Mouse (Mus musculus) myocyte (in vitro differentiated cells): ENCODE measurements around the gene Bicd2.

Source experiments
- MAX ChIP-seq: IDR thresholded peaks from one replicate; pipeline ENCODE4 v1.6.1; 2011; ENCODE audit warnings: low read depth, mild to moderate bottlenecking, control low read depth
- MYOD1 ChIP-seq, 3 experiments: IDR thresholded peaks; one replicate each; pipeline ENCODE4 v1.6.1; 2011; ENCODE audit warnings: control low read depth in 2 of 3, low read depth in 2 of 3, mild to moderate bottlenecking in 2 of 3, moderate library complexity in 1 of 3; ENCODE audit not compliant: insufficient read length in 2 of 3, control insufficient read depth in 1 of 3
- POLR2A ChIP-seq: IDR thresholded peaks from one replicate; pipeline ENCODE4 v1.6.1; 2011; ENCODE audit warnings: low read depth, mild to moderate bottlenecking, control low read depth, moderate library complexity; ENCODE audit not compliant: insufficient read length
- POLR2AphosphoS2 ChIP-seq: IDR thresholded peaks from one replicate; pipeline ENCODE4 v1.6.1; 2011; ENCODE audit warnings: low read depth, control low read depth; ENCODE audit not compliant: insufficient read length
- TCF12 ChIP-seq: IDR thresholded peaks from one replicate; pipeline ENCODE4 v1.6.1; 2011; ENCODE audit warnings: mild to moderate bottlenecking, control low read depth; ENCODE audit not compliant: poor library complexity, insufficient read depth, severe bottlenecking
- TCF3 ChIP-seq: IDR thresholded peaks from one replicate; pipeline ENCODE4 v1.6.1; 2011; ENCODE audit warnings: low read depth, control low read depth; ENCODE audit not compliant: insufficient read length

DNA sequence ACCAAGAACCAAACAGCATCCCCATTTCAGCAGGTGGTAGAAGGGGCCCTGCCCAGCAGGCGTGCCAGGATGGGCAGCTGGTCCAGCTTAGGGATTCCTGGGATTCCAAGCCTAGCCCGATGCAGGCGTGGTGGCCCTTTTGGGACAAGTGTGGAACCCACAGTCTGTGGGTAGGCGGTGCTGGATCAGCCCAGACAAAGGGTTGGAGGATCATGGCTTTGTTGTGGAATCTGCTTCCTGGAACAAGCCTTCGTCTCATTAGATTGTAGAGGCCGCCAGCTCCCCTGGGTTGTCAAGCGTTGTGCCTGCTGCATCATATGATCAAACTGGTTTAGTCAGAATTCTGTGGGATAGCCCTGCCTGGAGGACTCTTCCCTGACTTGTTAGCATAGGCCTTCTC, 21.0 kb downstream of the Bicd2 start:
- no peak for TF ChIP-seq POLR2A
- TF ChIP-seq MAX: no peak
- TF ChIP-seq TCF12: peak; percentile 94
- no peak for TF ChIP-seq POLR2AphosphoS2
- peak; percentile 96 for TF ChIP-seq TCF3
- peak in 2 of 3 experiments; percentile 97 to 98 for TF ChIP-seq MYOD1 (IDR thresholded peaks at IDR 0.05; ENCODE audit: control insufficient read depth in 1 of 3, insufficient read length in 2 of 3, low read depth in 2 of 3)
